Mouse (Mus musculus): ENCODE measurements around the gene Ptpro. TPM values are rescaled to one million over a fixed set of nuclear protein-coding genes. Genes with fewer than 3 reads are reported as not detected.

Ptpro gene
- polyA plus RNA-seq, 2 experiments = 0.40 to 0.55 TPM

DNA sequence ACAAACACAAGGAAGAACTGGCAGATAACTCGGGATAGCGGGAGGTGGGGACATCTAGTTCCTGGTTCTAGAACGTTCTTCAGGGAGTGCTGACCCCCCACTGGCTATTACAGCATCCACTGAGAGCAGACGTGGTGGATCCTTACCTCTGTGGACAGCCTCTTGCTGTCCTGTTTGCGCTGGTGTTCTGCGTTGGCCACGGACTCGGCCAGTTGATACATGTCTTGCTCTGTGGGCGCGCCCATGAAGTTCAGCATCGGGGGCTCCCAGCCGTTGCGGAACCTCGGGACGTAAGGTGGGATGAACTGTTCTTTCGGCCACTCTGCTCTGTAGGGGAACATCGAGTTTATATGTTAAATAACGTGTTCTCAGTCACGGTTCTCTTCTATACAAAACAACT lies 256.8 kb downstream of the Ptpro start:
- Histone ChIP-seq H3K9ac (replicated peaks) (no peak overlapping the region), H3K9me3 (ENCODE audit: control insufficient read depth, low read length) (no peaks in the 10 kb centered on the region), H3K36me3 (replicated peaks; ENCODE audit: control insufficient read depth, insufficient read depth, low read depth) (no peaks in the 10 kb centered on the region), H3K27me3 (ENCODE audit: control insufficient read depth, insufficient read depth, low read length) (no peaks in the 10 kb centered on the region), H3K4me2 (ENCODE audit: low read depth) (no peak overlapping the region), H3K27ac (no peak overlapping the region), H3K4me3 (ENCODE audit: insufficient read depth in 1 of 2, low read depth in 2 of 2, low read length in 2 of 2) (no peak overlapping the region), H3K4me1 (replicated peaks; ENCODE audit: control insufficient read depth in 2 of 2, insufficient read depth in 2 of 2, low read length in 1 of 2) (peaks cover 0 to 6% of the 10 kb centered on the region in 2 experiments; a peak in 2 of 4 replicates)
- ATAC-seq (ENCODE audit: insufficient read depth) = no peak
- WGBS (ENCODE audit: insufficient replicate concordance) = 82% methylated on average over 19 of the region's 19 CpGs
- TF ChIP-seq CTCF (IDR thresholded peaks at IDR 0.05; ENCODE audit: low read depth) (no peak), EP300 (IDR thresholded peaks at IDR 0.05; ENCODE audit: low read depth) (no peak)
- DNase-seq (ENCODE audit: low read depth in 3 of 3, low spot score in 3 of 3) = no peak

- 69% methylated on average over 14 of the region's 14 CpGs for whole genome bisulfite sequencing (ENCODE audit: insufficient replicate concordance)
- Histone ChIP-seq H3K4me1 (replicated peaks; ENCODE audit: control insufficient read depth in 2 of 2, insufficient read depth in 2 of 2, low read length in 1 of 2) (peaks cover 0 to 6% of the 10 kb centered on the region in 2 experiments; a peak in 2 of 4 replicates), H3K27ac (no peak overlapping the region), H3K4me2 (ENCODE audit: low read depth) (no peak overlapping the region), H3K9me3 (ENCODE audit: control insufficient read depth, low read length) (no peaks in the 10 kb centered on the region), H3K4me3 (ENCODE audit: insufficient read depth in 1 of 2, low read depth in 2 of 2, low read length in 2 of 2) (no peak overlapping the region), H3K27me3 (ENCODE audit: control insufficient read depth, insufficient read depth, low read length) (no peaks in the 10 kb centered on the region), H3K9ac (replicated peaks) (no peak overlapping the region), H3K36me3 (replicated peaks; ENCODE audit: control insufficient read depth, insufficient read depth, low read depth) (no peaks in the 10 kb centered on the region)
- no peak for DNase-seq (ENCODE audit: low read depth in 3 of 3, low spot score in 3 of 3)
- no peak for ATAC-seq (ENCODE audit: insufficient read depth)
- no peak for TF ChIP-seq CTCF (IDR thresholded peaks at IDR 0.05; ENCODE audit: low read depth)
- no peak for TF ChIP-seq EP300 (IDR thresholded peaks at IDR 0.05; ENCODE audit: low read depth)
Observed at GRCm38 (mm10) chr6:137509341-137510045, 257.4 kb downstream of the Ptpro start.

DNA sequence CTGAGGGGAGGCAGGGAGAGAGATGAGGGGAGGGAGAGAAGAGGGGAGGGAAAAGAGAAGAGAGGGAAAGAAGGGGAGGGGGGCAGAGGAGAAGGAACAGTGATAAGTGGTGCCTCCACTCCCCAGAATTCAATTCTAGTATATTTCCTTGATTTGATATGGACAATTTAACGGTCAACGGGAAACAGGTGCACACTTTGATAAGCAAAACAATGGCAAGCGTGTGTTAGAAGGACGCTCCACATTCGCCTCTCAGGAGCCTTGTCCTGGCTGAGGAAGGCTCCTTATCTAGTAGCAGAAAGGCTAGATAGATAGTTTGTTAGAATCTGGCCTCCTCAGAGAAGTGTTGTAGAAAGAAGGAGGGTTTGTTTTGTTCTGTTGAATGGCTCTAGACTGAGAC lies 260.6 kb downstream of the Ptpro start:
- DNase-seq (ENCODE audit: low read depth in 3 of 3, low spot score in 3 of 3) (peak in 1 of 3 experiments; percentile 11), ATAC-seq (ENCODE audit: insufficient read depth) (peak; percentile 74)
- Histone ChIP-seq H3K4me3 (ENCODE audit: insufficient read depth in 1 of 2, low read depth in 2 of 2, low read length in 2 of 2) (no peak overlapping the region), H3K27me3 (ENCODE audit: control insufficient read depth, insufficient read depth, low read length) (no peaks in the 10 kb centered on the region), H3K4me1 (replicated peaks; ENCODE audit: control insufficient read depth in 2 of 2, insufficient read depth in 2 of 2, low read length in 1 of 2) (peaks cover 0 to 6% of the 10 kb centered on the region in 2 experiments; a peak in 2 of 4 replicates), H3K36me3 (replicated peaks; ENCODE audit: control insufficient read depth, insufficient read depth, low read depth) (no peaks in the 10 kb centered on the region), H3K9me3 (ENCODE audit: control insufficient read depth, low read length) (no peaks in the 10 kb centered on the region), H3K27ac (no peak overlapping the region), H3K4me2 (ENCODE audit: low read depth) (no peak overlapping the region), H3K9ac (replicated peaks) (no peak overlapping the region)
- TF ChIP-seq CTCF (IDR thresholded peaks at IDR 0.05; ENCODE audit: low read depth) (no peak), EP300 (IDR thresholded peaks at IDR 0.05; ENCODE audit: low read depth) (peak; percentile 66)
- 4% methylated on average over 5 of the region's 5 CpGs for WGBS (ENCODE audit: insufficient replicate concordance)

Other genes starting within 250 kb of the Ptpro start
- 1.0 and 1.2 TPM in 2 replicates for gene Rerg, start 81.8 kb upstream of the Ptpro start, polyA plus RNA-seq (2012; rRNA removed)
- 1.9 and 2.3 TPM in 2 replicates for gene Rerg, start 81.8 kb upstream of the Ptpro start, polyA plus RNA-seq (2014; fragmentation: Nextera tagmentation; extraction: Ambion mirVana)

All from liver, embryonic 14.5 days (tissue).